Mouse (Mus musculus): Measurements from ENCODE around the gene Gns.

DNA sequence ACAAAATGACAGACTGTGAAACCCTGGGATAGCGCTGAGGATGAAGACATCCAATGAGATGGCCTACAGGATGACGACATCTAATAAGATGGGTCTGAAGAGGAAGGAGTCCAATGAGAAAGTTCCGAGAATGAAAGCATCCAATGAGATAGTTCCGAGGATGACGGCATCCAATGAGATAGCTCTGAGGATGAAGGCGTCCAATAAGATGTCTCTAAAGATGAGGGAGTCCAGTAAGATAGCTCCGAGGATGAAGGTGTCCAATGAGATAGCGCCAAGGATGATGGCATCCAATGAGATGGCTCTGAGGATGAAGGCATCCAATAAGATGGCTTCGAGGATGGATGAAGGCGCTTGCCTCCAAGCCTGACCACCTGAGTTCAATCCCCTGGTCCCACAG, 22.6 kb upstream of the Gns start:
- TF ChIP-seq POLR2A (IDR thresholded peaks at IDR 0.05; ENCODE audit: extremely low read depth, insufficient read depth, low read length) (no peak), CTCF (IDR thresholded peaks at IDR 0.05; ENCODE audit: low read depth, low read length) (no peak)

All from liver, adult 2 months (tissue).